Mouse (Mus musculus) ZHBTc4 (cell line): ENCODE results near the gene Cabp2.
"Not testable (repeated sequence)": the region's sequence is repeated elsewhere in the genome, so short reads cannot be mapped to it uniquely, and the experiment has no call there.

Source experiments
- DNase-seq: peaks from one replicate; pipeline ENCODE4 v3.0.0-alpha.2; 2011; ENCODE audit warnings: low read depth, low spot score

The Cabp2 gene

GRCm38 (mm10) chr19:4122411-4123370 is 41.3 kb downstream of the Cabp2 start:
- no peak for DNase-seq

DNA sequence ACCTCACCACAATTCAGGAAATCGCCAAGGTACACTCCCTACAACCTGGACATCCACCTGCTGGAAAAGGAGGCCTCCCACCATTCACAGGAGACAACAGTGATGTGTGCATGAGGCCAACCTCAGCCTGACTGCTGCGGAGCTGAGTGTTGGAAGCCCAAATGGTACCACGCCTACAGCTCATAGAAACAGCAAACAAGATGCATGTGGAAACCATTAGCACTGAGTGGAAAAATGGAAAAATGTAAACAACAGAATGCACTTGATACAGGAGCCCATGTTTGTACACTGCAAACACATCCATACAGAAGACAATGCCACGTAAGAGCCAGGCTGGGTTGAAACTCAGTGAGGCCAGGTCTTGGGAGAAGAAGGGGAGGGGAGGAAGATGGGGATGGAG is 43.1 kb downstream of the Cabp2 start:
- DNase-seq, result no peak

- DNase-seq, result not testable (repeated sequence)
Observed at GRCm38 (mm10) chr19:4125268-4125667, 43.9 kb downstream of the Cabp2 start.

- DNase-seq, result peak; percentile 99
Observed at GRCm38 (mm10) chr19:4125741-4126696, 44.6 kb downstream of the Cabp2 start, which contains the start of gene Aip. TSS of gene Aip (minus strand) at chr19:4125858.

DNA sequence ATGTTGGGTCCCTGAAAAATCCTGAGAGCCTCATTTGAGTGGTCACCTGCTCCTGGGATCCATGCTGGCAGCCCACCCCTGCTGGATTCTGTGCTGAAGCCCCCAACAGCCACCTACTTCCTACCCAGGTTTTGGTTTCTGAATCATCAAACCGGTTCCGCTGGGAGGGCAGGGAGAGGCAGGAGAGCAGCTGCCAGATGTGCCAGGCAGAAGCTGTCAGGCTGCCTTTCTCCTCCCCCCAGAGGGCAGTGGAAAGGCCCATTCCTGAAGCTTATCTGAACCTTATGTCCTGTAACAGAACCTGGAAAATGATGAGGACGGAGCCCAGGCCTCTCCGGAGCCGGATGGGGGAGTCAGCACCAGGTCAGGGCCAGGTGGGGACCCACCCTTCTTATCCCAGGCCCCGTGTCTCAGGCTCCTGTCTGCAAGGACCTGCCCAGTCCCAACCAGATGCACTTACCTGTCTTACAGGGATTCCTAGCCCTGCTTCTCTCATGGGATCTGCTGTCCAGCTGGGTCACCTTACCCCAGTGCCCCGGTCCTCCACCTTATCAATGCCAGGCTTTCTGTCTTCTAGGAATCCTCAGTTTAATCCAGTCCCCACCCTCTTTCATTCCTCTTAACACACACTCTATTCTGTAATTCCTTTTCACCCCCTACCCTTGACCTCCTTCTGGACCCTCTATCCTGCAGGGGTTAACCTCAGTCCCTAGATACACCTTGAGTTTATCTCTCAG is 45.5 kb downstream of the Cabp2 start:
- no peak for DNase-seq

GRCm38 (mm10) chr19:4129462-4129861 is 48.1 kb downstream of the Cabp2 start:
- DNase-seq, result no peak

- no peak for DNase-seq
Observed at GRCm38 (mm10) chr19:4130106-4130505, 48.7 kb downstream of the Cabp2 start.

GRCm38 (mm10) chr19:4131075-4131474 is 49.7 kb downstream of the Cabp2 start:
- no peak for DNase-seq

DNA sequence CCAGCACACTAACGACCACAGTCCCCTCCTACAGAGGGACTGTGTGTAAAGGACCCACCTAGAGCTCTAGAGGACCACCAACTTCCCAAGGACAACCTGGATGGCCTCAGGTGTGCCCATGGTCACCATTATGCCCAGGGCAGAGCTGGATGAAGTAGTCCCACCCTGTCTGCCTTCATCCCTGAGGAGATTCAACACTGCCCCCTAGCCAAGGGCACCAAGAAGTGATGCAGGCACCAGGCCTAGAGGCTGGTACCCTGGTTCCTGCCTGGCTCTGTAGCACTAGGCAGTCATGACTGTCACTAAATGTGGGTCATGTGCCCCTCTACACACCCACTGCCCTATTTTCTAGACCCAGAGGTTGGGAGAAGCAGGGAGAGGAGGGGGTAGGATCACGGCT is 50.4 kb downstream of the Cabp2 start:
- DNase-seq, result no peak

DNA sequence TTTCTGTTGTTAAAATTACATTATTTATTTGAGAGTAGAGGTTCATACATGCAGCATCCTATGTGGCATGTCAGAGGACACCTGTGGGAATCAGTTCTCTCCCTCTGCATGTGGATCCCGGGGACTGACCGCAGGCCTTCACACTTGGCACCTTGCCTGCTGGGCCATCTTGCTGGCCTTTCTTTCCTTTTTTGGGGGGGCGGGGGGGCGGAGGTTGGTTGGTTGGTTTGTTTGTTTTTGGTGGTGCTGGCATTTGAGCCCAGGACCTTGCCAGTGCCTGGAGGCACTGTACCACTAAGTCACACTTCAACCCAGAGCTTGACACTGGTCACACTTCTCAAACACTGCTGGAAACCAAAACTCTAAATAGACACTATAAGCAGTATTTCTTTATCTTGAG is 53.0 kb downstream of the Cabp2 start:
- DNase-seq, result no peak

GRCm38 (mm10) chr19:4135229-4135962 is 54.0 kb downstream of the Cabp2 start:
- peak; percentile 35 for DNase-seq

DNA sequence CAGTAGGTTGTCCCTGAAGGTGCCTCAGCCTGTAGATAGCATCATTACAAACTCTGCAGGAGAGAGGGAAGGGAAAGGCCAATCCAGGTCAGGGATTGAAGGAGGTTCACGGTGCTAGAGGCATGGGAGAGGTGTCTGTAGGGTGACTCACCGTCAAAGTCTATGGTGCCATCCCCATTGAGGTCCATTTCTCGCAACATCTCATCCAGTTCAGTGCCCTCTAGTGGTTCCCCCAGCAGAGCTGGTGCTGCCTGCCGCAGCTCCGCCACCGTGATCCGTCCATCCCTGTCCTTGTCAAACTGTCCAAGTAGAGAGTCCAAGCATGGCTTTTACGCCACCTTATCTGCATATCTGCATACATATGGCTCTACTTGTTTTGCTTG is 54.6 kb downstream of the Cabp2 start:
- DNase-seq, result peak; percentile 61

- DNase-seq, result peak; percentile 62
Observed at GRCm38 (mm10) chr19:4136463-4136862, 55.1 kb downstream of the Cabp2 start.
